Mouse (Mus musculus) embryonic facial prominence, embryonic 15.5 days (tissue): ENCODE measurements at regions not wholly inside any gene's neighbourhood (a gene's known extent, or its start where the extent isn't known, plus 50 kb on each side); places are given as distances from the start of the nearest gene placed in this dataset.

ENCODE experiments used
- ATAC-seq: fragments of 200-750 bp; cut with Nextera tagmentation; 2 replicates; pipeline ENCODE4 v1.8.0; 2017; ENCODE audit warnings: low read depth, moderate TSS enrichment; ENCODE audit not compliant: insufficient number of reproducible peaks, low FRiP score, low TSS enrichment
- H3K27ac ChIP-seq: fragments of 300-500 bp; sonication (generic); replicated peaks from 2 replicates; pipeline ENCODE4 v1.5.1; 2015; ENCODE audit warnings: mild to moderate bottlenecking, inconsistent platforms
- H3K27me3 ChIP-seq: fragments of 300-500 bp; sonication (generic); 2 replicates; pipeline ENCODE4 v1.6.1; 2015; ENCODE audit warnings: inconsistent platforms
- H3K36me3 ChIP-seq: fragments of 300-500 bp; sonication (generic); 2 replicates; pipeline ENCODE4 v1.6.1; 2015; ENCODE audit warnings: mild to moderate bottlenecking, inconsistent platforms
- H3K4me1 ChIP-seq: fragments of 300-500 bp; sonication (generic); 2 replicates; pipeline ENCODE4 v1.6.1; 2015; ENCODE audit warnings: inconsistent platforms
- H3K4me2 ChIP-seq: fragments of 300-500 bp; sonication (generic); replicated peaks from 2 replicates; pipeline ENCODE4 v1.6.1; 2015; ENCODE audit warnings: mild to moderate bottlenecking, inconsistent platforms
- H3K4me3 ChIP-seq: fragments of 300-500 bp; sonication (generic); replicated peaks from 2 replicates; pipeline ENCODE4 v1.5.1; 2015; ENCODE audit warnings: mild to moderate bottlenecking, inconsistent platforms
- H3K9ac ChIP-seq: fragments of 300-500 bp; sonication (generic); 2 replicates; pipeline ENCODE4 v1.6.1; 2015; ENCODE audit warnings: inconsistent platforms
- H3K9me3 ChIP-seq: fragments of 300-500 bp; sonication (generic); replicated peaks from 2 replicates; pipeline ENCODE4 v1.6.1; 2016; ENCODE audit warnings: inconsistent platforms
- WGBS: fragments of 180-500 bp; shearing (Covaris S2); methylation state at CpG from one replicate; pipeline ENCODE4 v1.1.7; 2015; 5-methylcytosine and 5-hydroxymethylcytosine counted together

- Histone ChIP-seq H3K4me1 (peaks cover 6% of the 10 kb centered on the region; the same call in 1 of the 2 replicates), H3K27ac (no peak overlapping the region), H3K36me3 (no peaks in the 10 kb centered on the region), H3K4me3 (no peak overlapping the region), H3K9me3 (no peaks in the 10 kb centered on the region), H3K9ac (no peak overlapping the region), H3K4me2 (no peak overlapping the region), H3K27me3 (peaks cover 14% of the 10 kb centered on the region; the same call in 1 of the 2 replicates)
- WGBS: 62% methylated on average over 3 of the region's 3 CpGs
- no peak for ATAC-seq
These were observed 363.9 kb downstream of the En1 start for GRCm38 (mm10) chr1:120966132-120966531.

GRCm38 (mm10) chr1:120974661-120975060 lies 357.7 kb downstream of the Insig2 start:
- H3K4me3 ChIP-seq: no peak overlapping the region
- no peak for ATAC-seq
- no peak overlapping the region for H3K4me2 ChIP-seq
- H3K9me3 ChIP-seq: no peaks in the 10 kb centered on the region
- H3K4me1 ChIP-seq: no peaks in the 10 kb centered on the region
- no peaks in the 10 kb centered on the region for H3K27me3 ChIP-seq
- 44% methylated on average over 1 of the region's 1 CpGs for WGBS
- no peaks in the 10 kb centered on the region for H3K36me3 ChIP-seq
- H3K9ac ChIP-seq: no peak overlapping the region
- no peak overlapping the region for H3K27ac ChIP-seq

- H3K9me3 ChIP-seq: no peaks in the 10 kb centered on the region
- WGBS: 86% methylated on average over 7 of the region's 7 CpGs
- no peaks in the 10 kb centered on the region for H3K36me3 ChIP-seq
- H3K9ac ChIP-seq: no peak overlapping the region
- peaks cover 5% of the 10 kb centered on the region; the same call in 1 of the 2 replicates for H3K27me3 ChIP-seq
- H3K4me1 ChIP-seq: no peaks in the 10 kb centered on the region
- no peak for ATAC-seq
- H3K4me3 ChIP-seq: no peak overlapping the region
- H3K27ac ChIP-seq: no peak overlapping the region
- H3K4me2 ChIP-seq: no peak overlapping the region
These were observed 327.9 kb downstream of the Insig2 start for GRCm38 (mm10) chr1:121004535-121004934.

- Histone ChIP-seq H3K9ac (no peak overlapping the region), H3K4me2 (no peak overlapping the region), H3K9me3 (no peaks in the 10 kb centered on the region), H3K27me3 (peaks cover 5% of the 10 kb centered on the region; the same call in 1 of the 2 replicates), H3K36me3 (no peaks in the 10 kb centered on the region), H3K4me3 (no peak overlapping the region), H3K4me1 (no peaks in the 10 kb centered on the region), H3K27ac (no peak overlapping the region)
- 20% methylated on average over 3 of the region's 3 CpGs for whole genome bisulfite sequencing
- no peak for ATAC-seq
These were observed 327.2 kb downstream of the Insig2 start for GRCm38 (mm10) chr1:121005198-121005597.

GRCm38 (mm10) chr1:121012126-121012525 lies 320.3 kb downstream of the Insig2 start:
- ATAC-seq: no peak
- Histone ChIP-seq H3K9me3 (0 out of 2 replicates have a peak, but pooled peaks cover 4% of the 10 kb centered on the region), H3K4me3 (no peak overlapping the region), H3K36me3 (no peaks in the 10 kb centered on the region), H3K9ac (no peak overlapping the region), H3K27me3 (no peaks in the 10 kb centered on the region), H3K4me2 (no peak overlapping the region), H3K27ac (no peak overlapping the region), H3K4me1 (0 out of 2 replicates have a peak, but pooled peaks cover 4% of the 10 kb centered on the region)

GRCm38 (mm10) chr1:121013839-121014503 lies 318.4 kb downstream of the Insig2 start:
- H3K27ac ChIP-seq: no peak overlapping the region
- no peaks in the 10 kb centered on the region for H3K27me3 ChIP-seq
- H3K4me2 ChIP-seq: no peak overlapping the region
- H3K9me3 ChIP-seq: 0 out of 2 replicates have a peak, but pooled peaks cover 4% of the 10 kb centered on the region
- no peak overlapping the region for H3K9ac ChIP-seq
- ATAC-seq: no peak
- H3K36me3 ChIP-seq: no peaks in the 10 kb centered on the region
- 0 out of 2 replicates have a peak, but pooled peaks cover 4% of the 10 kb centered on the region for H3K4me1 ChIP-seq
- H3K4me3 ChIP-seq: no peak overlapping the region
- 18% methylated on average over 12 of the region's 12 CpGs for WGBS

GRCm38 (mm10) chr1:121029375-121029774 lies 303.0 kb downstream of the Insig2 start:
- no peaks in the 10 kb centered on the region for H3K4me1 ChIP-seq
- no peaks in the 10 kb centered on the region for H3K36me3 ChIP-seq
- no peak overlapping the region for H3K9ac ChIP-seq
- no peaks in the 10 kb centered on the region for H3K9me3 ChIP-seq
- no peak overlapping the region for H3K4me2 ChIP-seq
- no peak overlapping the region for H3K4me3 ChIP-seq
- no peak overlapping the region for H3K27ac ChIP-seq
- no peak for ATAC-seq
- WGBS: 89% methylated on average over 2 of the region's 2 CpGs
- H3K27me3 ChIP-seq: no peaks in the 10 kb centered on the region

- no peak overlapping the region for H3K9ac ChIP-seq
- H3K4me3 ChIP-seq: no peak overlapping the region
- no peak overlapping the region for H3K27ac ChIP-seq
- 83% methylated on average over 10 of the region's 10 CpGs for WGBS
- no peaks in the 10 kb centered on the region for H3K36me3 ChIP-seq
- H3K4me1 ChIP-seq: no peaks in the 10 kb centered on the region
- ATAC-seq: no peak
- no peaks in the 10 kb centered on the region for H3K27me3 ChIP-seq
- H3K4me2 ChIP-seq: no peak overlapping the region
- H3K9me3 ChIP-seq: no peaks in the 10 kb centered on the region
These were observed 297.5 kb downstream of the Insig2 start for GRCm38 (mm10) chr1:121034761-121035393.

- H3K4me3 ChIP-seq: no peak overlapping the region
- H3K27ac ChIP-seq: no peak overlapping the region
- H3K36me3 ChIP-seq: no peaks in the 10 kb centered on the region
- H3K9me3 ChIP-seq: no peaks in the 10 kb centered on the region
- H3K27me3 ChIP-seq: no peaks in the 10 kb centered on the region
- no peak overlapping the region for H3K4me2 ChIP-seq
- no peak overlapping the region for H3K9ac ChIP-seq
- 70% methylated on average over 6 of the region's 6 CpGs for WGBS
- H3K4me1 ChIP-seq: no peaks in the 10 kb centered on the region
- ATAC-seq: no peak
These were observed 285.8 kb downstream of the Insig2 start for GRCm38 (mm10) chr1:121046581-121046980.

- H3K4me2 ChIP-seq: no peak overlapping the region
- H3K4me3 ChIP-seq: no peak overlapping the region
- H3K27me3 ChIP-seq: no peaks in the 10 kb centered on the region
- H3K9ac ChIP-seq: no peak overlapping the region
- 56% methylated on average over 2 of the region's 2 CpGs for WGBS
- no peaks in the 10 kb centered on the region for H3K36me3 ChIP-seq
- H3K9me3 ChIP-seq: no peaks in the 10 kb centered on the region
- no peak for ATAC-seq
- no peaks in the 10 kb centered on the region for H3K4me1 ChIP-seq
- H3K27ac ChIP-seq: no peak overlapping the region
These were observed 285.0 kb downstream of the Insig2 start for GRCm38 (mm10) chr1:121047406-121047805.

- no peak for ATAC-seq
- H3K4me2 ChIP-seq: no peak overlapping the region
- 76% methylated on average over 4 of the region's 4 CpGs for WGBS
- H3K4me3 ChIP-seq: no peak overlapping the region
- H3K27me3 ChIP-seq: no peaks in the 10 kb centered on the region
- H3K4me1 ChIP-seq: no peaks in the 10 kb centered on the region
- H3K9me3 ChIP-seq: no peaks in the 10 kb centered on the region
- no peak overlapping the region for H3K9ac ChIP-seq
- no peaks in the 10 kb centered on the region for H3K36me3 ChIP-seq
- no peak overlapping the region for H3K27ac ChIP-seq
These were observed 282.7 kb downstream of the Insig2 start for GRCm38 (mm10) chr1:121049684-121050083.
